Mouse (Mus musculus): ENCODE data around the gene Rps16. TPM values are rescaled to one million over a fixed set of nuclear protein-coding genes. Genes with fewer than 3 reads are reported as not detected.

Gene Rps16
- polyA plus RNA-seq, 1 experiment from 2014 or later: 988 TPM

GRCm38 (mm10) chr7:28338108-28338998 is 12.1 kb upstream of the Rps16 start, which contains the start of gene Supt5:
TSS of gene Supt5 (minus strand) at chr7:28338746.
- Histone ChIP-seq H3K4me2 (ENCODE audit: low read depth, low read length) (peak within 1 kb of the TSS; percentile 64), H3K27ac (replicated peaks; ENCODE audit: low read depth, low read length) (peak within 1 kb of the TSS; percentile 52), H3K36me3 (replicated peaks; ENCODE audit: control insufficient read depth, insufficient read depth, low read depth, low read length) (no peaks in the 10 kb centered on the region), H3K4me3 (ENCODE audit: low read depth, low read length) (peak within 1 kb of the TSS; percentile 95), H3K9me3 (replicated peaks; ENCODE audit: control insufficient read depth, low read length) (no peaks in the 10 kb centered on the region), H3K9ac (replicated peaks; ENCODE audit: low read length) (peak within 1 kb of the TSS; percentile 94), H3K27me3 (ENCODE audit: control insufficient read depth, insufficient read depth, low read length) (no peaks in the 10 kb centered on the region), H3K4me1 (ENCODE audit: control insufficient read depth, insufficient read depth, low read length) (no peaks in the 10 kb centered on the region)
- peak; percentile 98 for ATAC-seq (replicated peaks; ENCODE audit: insufficient number of reproducible peaks, low FRiP score, low TSS enrichment, low read depth)
- peak; percentile 100 for DNase-seq (ENCODE audit: low spot score)
- WGBS: under 1% methylated on average over 77 of the region's 77 CpGs

GRCm38 (mm10) chr7:28339213-28339917 is 11.1 kb upstream of the Rps16 start:
- no peaks in the 10 kb centered on the region for H3K36me3 ChIP-seq (replicated peaks; ENCODE audit: control insufficient read depth, insufficient read depth, low read depth, low read length)
- DNase-seq (ENCODE audit: low spot score): peak; percentile 51
- H3K27me3 ChIP-seq (ENCODE audit: control insufficient read depth, insufficient read depth, low read length): no peaks in the 10 kb centered on the region
- peak overlapping the region; percentile 38 for H3K4me2 ChIP-seq (ENCODE audit: low read depth, low read length)
- H3K4me1 ChIP-seq (ENCODE audit: control insufficient read depth, insufficient read depth, low read length): no peaks in the 10 kb centered on the region
- H3K9ac ChIP-seq (replicated peaks; ENCODE audit: low read length): peak overlapping the region; percentile 94
- ATAC-seq (replicated peaks; ENCODE audit: insufficient number of reproducible peaks, low FRiP score, low TSS enrichment, low read depth): no peak
- H3K27ac ChIP-seq (replicated peaks; ENCODE audit: low read depth, low read length): peak overlapping the region; percentile 52; the same call in 1 of the 2 replicates
- whole genome bisulfite sequencing: 77% methylated on average over 19 of the region's 19 CpGs
- H3K4me3 ChIP-seq (ENCODE audit: low read depth, low read length): peak overlapping the region; percentile 95
- no peaks in the 10 kb centered on the region for H3K9me3 ChIP-seq (replicated peaks; ENCODE audit: control insufficient read depth, low read length)

DNA sequence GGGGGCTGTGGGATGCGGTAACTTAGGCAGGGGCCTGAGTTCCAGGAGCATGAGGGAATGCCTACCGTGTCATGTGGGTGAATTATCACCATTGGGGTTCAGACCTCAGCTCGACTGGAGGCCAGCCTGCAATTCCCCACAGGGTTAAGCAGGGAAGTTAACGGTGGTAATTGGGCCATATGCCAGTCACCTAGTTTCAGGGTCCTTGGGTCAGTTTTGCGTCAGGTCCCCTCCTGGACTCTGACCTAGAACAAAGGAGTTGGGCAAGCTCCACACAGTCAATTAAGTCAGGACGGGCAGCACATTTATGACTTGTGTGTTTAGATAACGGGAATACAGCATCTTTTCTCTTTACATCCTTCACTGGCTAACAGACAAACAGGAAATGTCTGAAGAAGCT is 9.1 kb upstream of the Rps16 start:
- H3K4me2 ChIP-seq (ENCODE audit: low read depth, low read length): no peak overlapping the region

GRCm38 (mm10) chr7:28344637-28345036 is 5.8 kb upstream of the Rps16 start:
- no peaks in the 10 kb centered on the region for H3K9me3 ChIP-seq (replicated peaks; ENCODE audit: control insufficient read depth, low read length)
- DNase-seq (ENCODE audit: low spot score) (peak; percentile 84), ATAC-seq (replicated peaks; ENCODE audit: insufficient number of reproducible peaks, low FRiP score, low TSS enrichment, low read depth) (no peak)
- H3K4me1 ChIP-seq (ENCODE audit: control insufficient read depth, insufficient read depth, low read length): no peaks in the 10 kb centered on the region
- H3K27ac ChIP-seq (replicated peaks; ENCODE audit: low read depth, low read length): no peak overlapping the region
- H3K27me3 ChIP-seq (ENCODE audit: control insufficient read depth, insufficient read depth, low read length): no peaks in the 10 kb centered on the region
- WGBS: 5% methylated on average over 4 of the region's 4 CpGs
- H3K4me3 ChIP-seq (ENCODE audit: low read depth, low read length): no peak overlapping the region
- no peak overlapping the region for H3K9ac ChIP-seq (replicated peaks; ENCODE audit: low read length)
- no peaks in the 10 kb centered on the region for H3K36me3 ChIP-seq (replicated peaks; ENCODE audit: control insufficient read depth, insufficient read depth, low read depth, low read length)
- no peak overlapping the region for H3K4me2 ChIP-seq (ENCODE audit: low read depth, low read length)

More for the DNA sequence above, 9.1 kb upstream of the Rps16 start:
- ATAC-seq (replicated peaks; ENCODE audit: insufficient number of reproducible peaks, low FRiP score, low TSS enrichment, low read depth) (no peak), DNase-seq (ENCODE audit: low spot score) (no peak)
- no peaks in the 10 kb centered on the region for H3K36me3 ChIP-seq (replicated peaks; ENCODE audit: control insufficient read depth, insufficient read depth, low read depth, low read length)
- H3K4me1 ChIP-seq (ENCODE audit: control insufficient read depth, insufficient read depth, low read length): no peaks in the 10 kb centered on the region
- no peaks in the 10 kb centered on the region for H3K9me3 ChIP-seq (replicated peaks; ENCODE audit: control insufficient read depth, low read length)
- H3K4me3 ChIP-seq (ENCODE audit: low read depth, low read length): no peak overlapping the region
- no peak overlapping the region for H3K27ac ChIP-seq (replicated peaks; ENCODE audit: low read depth, low read length)
- no peaks in the 10 kb centered on the region for H3K27me3 ChIP-seq (ENCODE audit: control insufficient read depth, insufficient read depth, low read length)
- 49% methylated on average over 7 of the region's 7 CpGs for WGBS
- no peak overlapping the region for H3K9ac ChIP-seq (replicated peaks; ENCODE audit: low read length)

GRCm38 (mm10) chr7:28347746-28348145 is 2.7 kb upstream of the Rps16 start:
- Histone ChIP-seq H3K27ac (replicated peaks; ENCODE audit: low read depth, low read length) (no peak overlapping the region), H3K27me3 (ENCODE audit: control insufficient read depth, insufficient read depth, low read length) (no peaks in the 10 kb centered on the region), H3K4me3 (ENCODE audit: low read depth, low read length) (no peak overlapping the region), H3K9me3 (replicated peaks; ENCODE audit: control insufficient read depth, low read length) (no peaks in the 10 kb centered on the region), H3K36me3 (replicated peaks; ENCODE audit: control insufficient read depth, insufficient read depth, low read depth, low read length) (no peaks in the 10 kb centered on the region; the same call in 1 of the 2 replicates), H3K4me2 (ENCODE audit: low read depth, low read length) (no peak overlapping the region), H3K4me1 (ENCODE audit: control insufficient read depth, insufficient read depth, low read length) (no peaks in the 10 kb centered on the region), H3K9ac (replicated peaks; ENCODE audit: low read length) (no peak overlapping the region)
- no peak for ATAC-seq (replicated peaks; ENCODE audit: insufficient number of reproducible peaks, low FRiP score, low TSS enrichment, low read depth)
- WGBS: 74% methylated on average over 3 of the region's 3 CpGs
- no peak for DNase-seq (ENCODE audit: low spot score)

GRCm38 (mm10) chr7:28348601-28349000 is 1.9 kb upstream of the Rps16 start:
- peak; percentile 53 for DNase-seq (ENCODE audit: low spot score)
- Histone ChIP-seq H3K4me2 (ENCODE audit: low read depth, low read length) (no peak overlapping the region), H3K9ac (replicated peaks; ENCODE audit: low read length) (no peak overlapping the region), H3K27ac (replicated peaks; ENCODE audit: low read depth, low read length) (no peak overlapping the region), H3K9me3 (replicated peaks; ENCODE audit: control insufficient read depth, low read length) (no peaks in the 10 kb centered on the region), H3K36me3 (replicated peaks; ENCODE audit: control insufficient read depth, insufficient read depth, low read depth, low read length) (peaks cover 5% of the 10 kb centered on the region), H3K4me3 (ENCODE audit: low read depth, low read length) (no peak overlapping the region), H3K27me3 (ENCODE audit: control insufficient read depth, insufficient read depth, low read length) (no peaks in the 10 kb centered on the region), H3K4me1 (ENCODE audit: control insufficient read depth, insufficient read depth, low read length) (no peaks in the 10 kb centered on the region)
- WGBS: 89% methylated on average over 7 of the region's 7 CpGs
- ATAC-seq (replicated peaks; ENCODE audit: insufficient number of reproducible peaks, low FRiP score, low TSS enrichment, low read depth): no peak

DNA sequence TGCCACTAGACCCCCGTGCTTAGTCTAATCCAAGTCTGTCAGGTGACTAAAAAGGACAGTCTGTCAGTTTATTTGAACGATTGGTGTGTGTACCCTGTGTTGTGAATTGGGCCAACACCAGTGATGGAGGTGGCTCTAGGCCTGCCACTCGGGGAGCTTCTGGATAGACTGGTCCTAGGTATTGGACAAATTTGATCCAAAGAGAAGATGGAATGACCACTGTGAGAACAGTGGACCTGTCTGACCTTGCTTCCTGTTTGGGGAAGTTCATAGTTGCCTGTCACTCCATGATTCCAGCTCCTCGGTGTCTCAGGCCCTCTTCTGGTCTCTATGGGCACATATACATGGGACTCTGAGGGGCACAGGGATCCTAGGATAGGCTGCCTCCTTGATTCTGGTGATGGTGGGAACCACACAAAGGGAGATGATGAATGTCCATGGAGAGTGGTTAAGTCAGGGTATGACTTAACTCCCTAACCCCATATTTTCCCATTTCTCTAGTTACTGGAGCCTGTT is 1.3 kb downstream of the Rps16 start:
- no peaks in the 10 kb centered on the region for H3K4me1 ChIP-seq (ENCODE audit: control insufficient read depth, insufficient read depth, low read length)
- H3K4me2 ChIP-seq (ENCODE audit: low read depth, low read length): peak overlapping the region; percentile 79
- H3K27me3 ChIP-seq (ENCODE audit: control insufficient read depth, insufficient read depth, low read length): no peaks in the 10 kb centered on the region
- H3K9ac ChIP-seq (replicated peaks; ENCODE audit: low read length): peak overlapping the region; percentile 97
- ATAC-seq (replicated peaks; ENCODE audit: insufficient number of reproducible peaks, low FRiP score, low TSS enrichment, low read depth) (no peak), DNase-seq (ENCODE audit: low spot score) (no peak)
- no peaks in the 10 kb centered on the region for H3K9me3 ChIP-seq (replicated peaks; ENCODE audit: control insufficient read depth, low read length)
- H3K4me3 ChIP-seq (ENCODE audit: low read depth, low read length): peak overlapping the region; percentile 94
- peaks cover 13% of the 10 kb centered on the region for H3K36me3 ChIP-seq (replicated peaks; ENCODE audit: control insufficient read depth, insufficient read depth, low read depth, low read length)
- 36% methylated on average over 4 of the region's 4 CpGs for WGBS
- no peak overlapping the region for H3K27ac ChIP-seq (replicated peaks; ENCODE audit: low read depth, low read length)

All from embryonic facial prominence, embryonic 11.5 days (tissue).